22 mouse cellular contexts compared by ENCODE assay signal in genomic region chr14:61090955-61091354, GRCm38 (mm10). TPM values are rescaled to one million over a fixed set of nuclear protein-coding genes. Genes with fewer than 3 reads are reported as not detected.
A peak's percentile ranks its signal among the peaks of the same experiment; 100 is the strongest.
DNase-seq lines count a peak whose midpoint lies in the region; ATAC-seq lines count a peak whose summit lies in the region.
"Had no signal": no experiment of that assay in that cellular context is flagged by ENCODE, and none has a peak within 500 bp of the region (broad histone marks: within the 10 kb centered on the region; RNA-seq: fewer than 3 reads in every experiment).

No protein-coding gene starts in this region.

- H3K9ac ChIP-seq in forebrain, embryonic 16.5 days (replicated peaks; ENCODE audit: low read depth, low read length) = no peak overlapping the region
- H3K9ac ChIP-seq in forebrain, embryonic 13.5 days = no peak overlapping the region
- H3K9ac ChIP-seq: heart, embryonic 12.5 days; hindbrain, embryonic 12.5 days; limb, embryonic 12.5 days; liver, embryonic 13.5 days; lung, embryonic 14.5 days had no signal

- no peaks in the 10 kb centered on the region for H3K27me3 ChIP-seq in forebrain, embryonic 16.5 days (replicated peaks; ENCODE audit: control insufficient read depth, insufficient read depth, low read length)
- no peaks in the 10 kb centered on the region for H3K27me3 ChIP-seq in forebrain, embryonic 13.5 days
- H3K27me3 ChIP-seq: heart, embryonic 12.5 days; hindbrain, embryonic 12.5 days; limb, embryonic 12.5 days; liver, embryonic 13.5 days had no signal

- no peaks in the 10 kb centered on the region for H3K9me3 ChIP-seq in forebrain, embryonic 16.5 days (ENCODE audit: control insufficient read depth, low read length)
- H3K9me3 ChIP-seq in forebrain, embryonic 13.5 days (replicated peaks) = no peaks in the 10 kb centered on the region
- H3K9me3 ChIP-seq: G1E; heart, embryonic 12.5 days; hindbrain, embryonic 12.5 days; limb, embryonic 12.5 days; liver, embryonic 13.5 days had no signal

- peak; percentile 40; the same call in 1 of the 2 replicates for ATAC-seq in forebrain, embryonic 16.5 days
- no peak for ATAC-seq in forebrain, embryonic 13.5 days
- ATAC-seq: activated CD4-positive, CD25-positive, alpha-beta regulatory T cell, adult 4 months had no signal

- H3K36me3 ChIP-seq in forebrain, embryonic 16.5 days (ENCODE audit: control insufficient read depth, insufficient read depth) = no peaks in the 10 kb centered on the region
- no peaks in the 10 kb centered on the region for H3K36me3 ChIP-seq in forebrain, embryonic 13.5 days (ENCODE audit: poor library complexity, severe bottlenecking)
- H3K36me3 ChIP-seq: G1E; heart, embryonic 12.5 days; hindbrain, embryonic 12.5 days; limb, embryonic 12.5 days; liver, embryonic 13.5 days had no signal

- H3K27ac ChIP-seq in forebrain, embryonic 16.5 days (ENCODE audit: low read length) = no peak overlapping the region
- no peak overlapping the region for H3K27ac ChIP-seq in forebrain, embryonic 13.5 days
- H3K27ac ChIP-seq: hindbrain, embryonic 12.5 days; limb, embryonic 12.5 days; liver, embryonic 13.5 days had no signal

- peak; percentile 29 for DNase-seq in right cerebral cortex, adult 18-20 months
- no peak for DNase-seq in right cerebral cortex, postnatal 4 days
- peak; percentile 72 to 85 for DNase-seq in layer of hippocampus, adult 18-20 months (ENCODE audit: low spot score in 2 of 2)
- DNase-seq in layer of hippocampus, postnatal 36 days = peak; percentile 46 to 66
- no peak for DNase-seq in kidney, adult 18-20 months
- DNase-seq in thymus, postnatal 4 days = no peak
- DNase-seq: adrenal gland, postnatal 14 days; cerebellum, postnatal 36 days; heart, adult 11 months; kidney, adult 2 months; kidney, postnatal 10 days; liver, embryonic 13.5 days; lung, embryonic 14.5 days; lung, postnatal 36 days; spleen, adult 18-20 months had no signal

- 74% methylated on average over 5 of the region's 5 CpGs for WGBS in forebrain, embryonic 16.5 days
- 82% methylated on average over 5 of the region's 5 CpGs for WGBS in forebrain, embryonic 13.5 days

- peaks cover 8% of the 10 kb centered on the region for H3K4me1 ChIP-seq in forebrain, embryonic 16.5 days (replicated peaks; ENCODE audit: control insufficient read depth, insufficient read depth, low read length)
- no peaks in the 10 kb centered on the region for H3K4me1 ChIP-seq in forebrain, embryonic 13.5 days
- H3K4me1 ChIP-seq: heart, embryonic 12.5 days; hindbrain, embryonic 12.5 days; limb, embryonic 12.5 days; liver, embryonic 13.5 days had no signal

- no peak overlapping the region for H3K4me3 ChIP-seq in forebrain, embryonic 16.5 days (replicated peaks; ENCODE audit: low read length)
- no peak overlapping the region for H3K4me3 ChIP-seq in forebrain, embryonic 13.5 days
- H3K4me3 ChIP-seq: heart, embryonic 12.5 days; hindbrain, embryonic 12.5 days; limb, embryonic 12.5 days; liver, embryonic 13.5 days had no signal

- no peak overlapping the region for H3K4me2 ChIP-seq in forebrain, embryonic 16.5 days (ENCODE audit: low read length)
- no peak overlapping the region for H3K4me2 ChIP-seq in forebrain, embryonic 13.5 days
- H3K4me2 ChIP-seq: heart, embryonic 12.5 days; hindbrain, embryonic 12.5 days; limb, embryonic 12.5 days; liver, embryonic 13.5 days; lung, embryonic 14.5 days had no signal

RNA-seq across cellular contexts. Expression of gene Tnfrsf19, which starts 44.7 kb away (rescaled TPM):
- 49.1 and 56.3 TPM in 2 replicates for polyA plus RNA-seq in forebrain, embryonic 16.5 days (2015; fragmentation: Nextera tagmentation; extraction: Ambion mirVana)
- 61.3 and 84.4 TPM in 2 replicates for polyA plus RNA-seq in forebrain, embryonic 13.5 days (2015; fragmentation: Nextera tagmentation; extraction: Ambion mirVana)
- 10 to 100 TPM; 44.2 to 48.9 TPM for total RNA-seq in layer of hippocampus, adult 18-20 months (2021)
- total RNA-seq in layer of hippocampus, postnatal 36 days (2021) = 10 to 100 TPM; 48.4 to 48.7 TPM
- polyA plus RNA-seq: activated CD4-positive, CD25-positive, alpha-beta regulatory T cell, adult 4 months; G1E had no signal

RNA-seq across cellular contexts. Expression of gene Sacs, which starts 47.3 kb away (rescaled TPM):
- 9.4 and 10.1 TPM in 2 replicates for polyA plus RNA-seq in forebrain, embryonic 16.5 days (2015; fragmentation: Nextera tagmentation; extraction: Ambion mirVana)
- 6.5 and 7.4 TPM in 2 replicates for polyA plus RNA-seq in forebrain, embryonic 13.5 days (2015; fragmentation: Nextera tagmentation; extraction: Ambion mirVana)
- 10 to 100 TPM; 49.4 to 52.7 TPM for total RNA-seq in layer of hippocampus, adult 18-20 months (2021)
- total RNA-seq in layer of hippocampus, postnatal 36 days (2021) = 10 to 100 TPM; 58.3 to 59.1 TPM

Comparison
In these comparisons a context has a peak if more than half of its experiments do, and no peak if none do; other contexts are left out.
1. DNase-seq: peak in right cerebral cortex, adult 18-20 months (single experiment), layer of hippocampus, adult 18-20 months (2 of 2) and layer of hippocampus, postnatal 36 days (2 of 2); none in right cerebral cortex, postnatal 4 days (single experiment), kidney, adult 18-20 months (single experiment) and thymus, postnatal 4 days (single experiment).